Mouse (Mus musculus) layer of hippocampus, postnatal 25 days (tissue): ENCODE data around the gene Zfp207. TPM values are rescaled to one million over a fixed set of nuclear protein-coding genes. Genes with fewer than 3 reads are reported as not detected.
"Not testable (repeated sequence)": the region's sequence is repeated elsewhere in the genome, so short reads cannot be mapped to it uniquely, and the experiment has no call there.

Experiments used
- DNase-seq, 2 experiments: peaks; one replicate each; pipeline ENCODE4 v3.0.0; 2022; ENCODE audit warnings: mixed read lengths in 2 of 2, low spot score in 1 of 2; ENCODE audit errors: extremely low spot score in 1 of 2
- total RNA-seq, 2 experiments: library from RNA; stranded (reverse); gene quantifications; 2 replicates each; pipeline ENCODE4 v1.2.3; 2021

The Zfp207 gene
- total RNA-seq, 2 experiments from 2014 or later = 133 to 153 TPM

- not testable (repeated sequence) for DNase-seq
Measured at GRCm38 (mm10) chr11:80407878-80408277, 24.8 kb downstream of the Zfp207 start.

GRCm38 (mm10) chr11:80410377-80410776, 27.3 kb downstream of the Zfp207 start:
- no peak for DNase-seq

- DNase-seq = no peak
Measured at GRCm38 (mm10) chr11:80417085-80417484, 34.0 kb downstream of the Zfp207 start.

GRCm38 (mm10) chr11:80419743-80420142, 36.7 kb downstream of the Zfp207 start:
- DNase-seq = no peak

- no peak for DNase-seq
Measured at GRCm38 (mm10) chr11:80420202-80420984, 37.3 kb downstream of the Zfp207 start.

- no peak for DNase-seq
Measured at GRCm38 (mm10) chr11:80421421-80422047, 38.5 kb downstream of the Zfp207 start.

- DNase-seq = no peak
Measured at GRCm38 (mm10) chr11:80424691-80425090, 41.6 kb downstream of the Zfp207 start.

GRCm38 (mm10) chr11:80425247-80425778, 42.2 kb downstream of the Zfp207 start:
- no peak for DNase-seq

GRCm38 (mm10) chr11:80426029-80426813, 43.1 kb downstream of the Zfp207 start:
- not testable (repeated sequence) for DNase-seq

- peak; percentile 87 to 89 for DNase-seq
Measured at GRCm38 (mm10) chr11:80428381-80429008, 45.4 kb downstream of the Zfp207 start, which contains the start of gene Psmd11. TSS of gene Psmd11 (plus strand) at chr11:80428615.

GRCm38 (mm10) chr11:80429009-80429475, 46.0 kb downstream of the Zfp207 start:
- no peak for DNase-seq

- no peak for DNase-seq
Measured at GRCm38 (mm10) chr11:80429500-80430166, 46.6 kb downstream of the Zfp207 start.

- no peak for DNase-seq
Measured at GRCm38 (mm10) chr11:80430366-80430910, 47.4 kb downstream of the Zfp207 start.

- DNase-seq = no peak
Measured at GRCm38 (mm10) chr11:80446916-80447315, 63.8 kb downstream of the Zfp207 start.

GRCm38 (mm10) chr11:80449859-80450258, 66.8 kb downstream of the Zfp207 start:
- no peak for DNase-seq

- DNase-seq = no peak
Measured at GRCm38 (mm10) chr11:80452242-80452641, 69.2 kb downstream of the Zfp207 start.

GRCm38 (mm10) chr11:80453198-80453597, 70.1 kb downstream of the Zfp207 start:
- no peak for DNase-seq
